In genomic region chr2:91633334-91633977, GRCm38 (mm10) we compare ENCODE assay signal across 1 mouse cellular context.
TF ChIP-seq lines count a peak whose summit lies in the region.

No protein-coding gene starts in this region.

TF ChIP-seq in myocyte, 11 proteins besides CTCF, POLR2A, EP300 and RAD21 (continued from another document):
- TF ChIP-seq TCF12 (IDR thresholded peaks at IDR 0.05; ENCODE audit: insufficient read depth, poor library complexity, severe bottlenecking) (peak; percentile 78), REST (IDR thresholded peaks at IDR 0.05; ENCODE audit: insufficient read depth, insufficient read length) (no peak), POLR2AphosphoS2 (IDR thresholded peaks at IDR 0.05; ENCODE audit: insufficient read length, low read depth) (no peak), E2F4 (IDR thresholded peaks at IDR 0.05; ENCODE audit: insufficient read depth) (no peak), MYOD1 (IDR thresholded peaks at IDR 0.05; ENCODE audit: control insufficient read depth in 1 of 3, insufficient read length in 2 of 3, low read depth in 2 of 3) (peak; percentile 82 to 94 (median 91)), MAX (IDR thresholded peaks at IDR 0.05; ENCODE audit: low read depth) (no peak), CEBPB (IDR thresholded peaks at IDR 0.05; ENCODE audit: insufficient read depth, poor library complexity, severe bottlenecking) (no peak)
